Mouse (Mus musculus) intestine, embryonic 15.5 days (tissue): ENCODE measurements at regions not wholly inside any gene's neighbourhood (a gene's known extent, or its start where the extent isn't known, plus 50 kb on each side); places are given as distances from the start of the nearest gene placed in this dataset.

Source experiments
- ATAC-seq: fragments of 200-750 bp; cut with Nextera tagmentation; 2 replicates; pipeline ENCODE4 v1.8.0; 2017; ENCODE audit warnings: moderate TSS enrichment, moderate library complexity
- H3K27ac ChIP-seq: fragments of 300-500 bp; sonication (generic); 2 replicates; pipeline ENCODE4 v1.5.1; 2015; ENCODE audit warnings: mild to moderate bottlenecking, inconsistent platforms
- H3K27me3 ChIP-seq: fragments of 300-500 bp; sonication (generic); replicated peaks from 2 replicates; pipeline ENCODE4 v1.6.1; 2015; ENCODE audit warnings: inconsistent platforms
- H3K36me3 ChIP-seq: fragments of 300-500 bp; sonication (generic); 2 replicates; pipeline ENCODE4 v1.6.1; 2015; ENCODE audit warnings: inconsistent platforms
- H3K4me1 ChIP-seq: fragments of 300-500 bp; sonication (generic); replicated peaks from 2 replicates; pipeline ENCODE4 v1.6.1; 2015; ENCODE audit warnings: inconsistent platforms
- H3K4me2 ChIP-seq: fragments of 300-500 bp; sonication (generic); replicated peaks from 2 replicates; pipeline ENCODE4 v1.6.1; 2015; ENCODE audit warnings: mild to moderate bottlenecking, inconsistent platforms
- H3K4me3 ChIP-seq: fragments of 300-500 bp; sonication (generic); replicated peaks from 2 replicates; pipeline ENCODE4 v1.5.1; 2015; ENCODE audit warnings: inconsistent platforms
- H3K9ac ChIP-seq: fragments of 300-500 bp; sonication (generic); 2 replicates; pipeline ENCODE4 v1.6.1; 2015; ENCODE audit warnings: inconsistent platforms
- H3K9me3 ChIP-seq: fragments of 300-500 bp; sonication (generic); 2 replicates; pipeline ENCODE4 v1.6.1; 2016; ENCODE audit warnings: inconsistent platforms
- WGBS: fragments of 180-500 bp; shearing (Covaris S2); methylation state at CpG from one replicate; pipeline ENCODE4 v1.1.7; 2015; 5-methylcytosine and 5-hydroxymethylcytosine counted together

- peak; percentile 75 for ATAC-seq
Measured at GRCm38 (mm10) chr15:7459992-7460820, 62.0 kb upstream of the Egflam start.

GRCm38 (mm10) chr15:7462549-7462948 lies 64.4 kb upstream of the Egflam start:
- Histone ChIP-seq H3K4me3 (no peak overlapping the region), H3K4me1 (no peaks in the 10 kb centered on the region; the same call in 1 of the 2 replicates), H3K4me2 (no peak overlapping the region), H3K9ac (no peak overlapping the region), H3K27me3 (no peaks in the 10 kb centered on the region), H3K9me3 (no peaks in the 10 kb centered on the region), H3K27ac (no peak overlapping the region), H3K36me3 (no peaks in the 10 kb centered on the region)
- ATAC-seq, result no peak
- WGBS, result 80% methylated on average over 18 of the region's 18 CpGs

More at GRCm38 (mm10) chr15:7459992-7460820, 62.0 kb upstream of the Egflam start:
- H3K27me3 ChIP-seq, result no peaks in the 10 kb centered on the region
- H3K36me3 ChIP-seq, result no peaks in the 10 kb centered on the region
- H3K4me2 ChIP-seq, result no peak overlapping the region
- H3K27ac ChIP-seq, result no peak overlapping the region
- 21% methylated on average over 9 of the region's 9 CpGs for WGBS
- no peak overlapping the region for H3K4me3 ChIP-seq
- no peaks in the 10 kb centered on the region for H3K9me3 ChIP-seq
- H3K9ac ChIP-seq, result no peak overlapping the region
- H3K4me1 ChIP-seq, result no peaks in the 10 kb centered on the region; the same call in 1 of the 2 replicates

- Histone ChIP-seq H3K27ac (no peak overlapping the region), H3K4me3 (no peak overlapping the region), H3K36me3 (no peaks in the 10 kb centered on the region), H3K9ac (no peak overlapping the region), H3K4me1 (no peaks in the 10 kb centered on the region; the same call in 1 of the 2 replicates), H3K9me3 (no peaks in the 10 kb centered on the region), H3K27me3 (no peaks in the 10 kb centered on the region), H3K4me2 (no peak overlapping the region)
- no peak for ATAC-seq
- 63% methylated on average over 15 of the region's 15 CpGs for WGBS
Measured at GRCm38 (mm10) chr15:7463444-7464350, 65.5 kb upstream of the Egflam start.

GRCm38 (mm10) chr15:7480211-7480610 lies 82.0 kb upstream of the Egflam start:
- no peak overlapping the region for H3K27ac ChIP-seq
- H3K27me3 ChIP-seq, result no peaks in the 10 kb centered on the region
- WGBS, result 30% methylated on average over 11 of the region's 11 CpGs
- no peak for ATAC-seq
- 0 out of 2 replicates have a peak, but pooled peaks cover 3% of the 10 kb centered on the region for H3K4me1 ChIP-seq
- no peak overlapping the region for H3K9ac ChIP-seq
- no peaks in the 10 kb centered on the region for H3K9me3 ChIP-seq
- no peak overlapping the region for H3K4me2 ChIP-seq
- H3K36me3 ChIP-seq, result no peaks in the 10 kb centered on the region
- H3K4me3 ChIP-seq, result no peak overlapping the region

- no peak overlapping the region for H3K27ac ChIP-seq
- H3K4me3 ChIP-seq, result no peak overlapping the region
- no peaks in the 10 kb centered on the region for H3K9me3 ChIP-seq
- no peak overlapping the region for H3K4me2 ChIP-seq
- 50% methylated on average over 5 of the region's 5 CpGs for WGBS
- no peaks in the 10 kb centered on the region for H3K36me3 ChIP-seq
- H3K9ac ChIP-seq, result no peak overlapping the region
- H3K4me1 ChIP-seq, result 0 out of 2 replicates have a peak, but pooled peaks cover 3% of the 10 kb centered on the region
- no peak for ATAC-seq
- no peaks in the 10 kb centered on the region for H3K27me3 ChIP-seq
Measured at GRCm38 (mm10) chr15:7480792-7481210, 82.6 kb upstream of the Egflam start.

GRCm38 (mm10) chr15:7483686-7484085 lies 85.5 kb upstream of the Egflam start:
- H3K4me1 ChIP-seq, result 0 out of 2 replicates have a peak, but pooled peaks cover 3% of the 10 kb centered on the region
- no peaks in the 10 kb centered on the region for H3K9me3 ChIP-seq
- no peak overlapping the region for H3K27ac ChIP-seq
- WGBS, result 69% methylated on average over 5 of the region's 5 CpGs
- no peaks in the 10 kb centered on the region for H3K27me3 ChIP-seq
- no peaks in the 10 kb centered on the region for H3K36me3 ChIP-seq
- no peak overlapping the region for H3K4me3 ChIP-seq
- no peak for ATAC-seq
- no peak overlapping the region for H3K4me2 ChIP-seq
- no peak overlapping the region for H3K9ac ChIP-seq

GRCm38 (mm10) chr15:7491091-7491490 lies 92.9 kb upstream of the Egflam start:
- Histone ChIP-seq H3K9ac (no peak overlapping the region), H3K36me3 (no peaks in the 10 kb centered on the region), H3K9me3 (no peaks in the 10 kb centered on the region), H3K4me3 (no peak overlapping the region), H3K4me2 (no peak overlapping the region), H3K27ac (no peak overlapping the region), H3K27me3 (no peaks in the 10 kb centered on the region), H3K4me1 (no peaks in the 10 kb centered on the region)
- ATAC-seq, result no peak
- 93% methylated on average over 7 of the region's 7 CpGs for WGBS

- Histone ChIP-seq H3K27me3 (no peaks in the 10 kb centered on the region), H3K9ac (no peak overlapping the region), H3K4me1 (no peaks in the 10 kb centered on the region), H3K36me3 (no peaks in the 10 kb centered on the region), H3K4me2 (no peak overlapping the region), H3K4me3 (no peak overlapping the region), H3K27ac (no peak overlapping the region), H3K9me3 (no peaks in the 10 kb centered on the region)
- WGBS, result 67% methylated on average over 10 of the region's 10 CpGs
- ATAC-seq, result no peak
Measured at GRCm38 (mm10) chr15:7493126-7493669, 95.0 kb upstream of the Egflam start.

GRCm38 (mm10) chr15:7497852-7498251 lies 99.7 kb upstream of the Egflam start:
- Histone ChIP-seq H3K27ac (no peak overlapping the region), H3K4me2 (no peak overlapping the region), H3K9me3 (no peaks in the 10 kb centered on the region), H3K27me3 (no peaks in the 10 kb centered on the region), H3K4me3 (no peak overlapping the region), H3K36me3 (no peaks in the 10 kb centered on the region), H3K9ac (no peak overlapping the region), H3K4me1 (no peaks in the 10 kb centered on the region)
- 95% methylated on average over 4 of the region's 4 CpGs for WGBS
- no peak for ATAC-seq

GRCm38 (mm10) chr15:7508535-7508934 lies 110.3 kb upstream of the Egflam start:
- 36% methylated on average over 8 of the region's 8 CpGs for WGBS
- 0 out of 2 replicates have a peak, but pooled peaks have one; percentile 36 for ATAC-seq
- Histone ChIP-seq H3K4me3 (no peak overlapping the region), H3K36me3 (no peaks in the 10 kb centered on the region), H3K27me3 (no peaks in the 10 kb centered on the region), H3K9ac (no peak overlapping the region), H3K4me2 (no peak overlapping the region), H3K4me1 (no peaks in the 10 kb centered on the region), H3K9me3 (no peaks in the 10 kb centered on the region), H3K27ac (no peak overlapping the region)

GRCm38 (mm10) chr15:7514743-7515273 lies 116.6 kb upstream of the Egflam start:
- Histone ChIP-seq H3K27ac (no peak overlapping the region), H3K4me2 (no peak overlapping the region), H3K9me3 (no peaks in the 10 kb centered on the region), H3K4me1 (no peaks in the 10 kb centered on the region), H3K36me3 (no peaks in the 10 kb centered on the region), H3K4me3 (no peak overlapping the region), H3K9ac (no peak overlapping the region), H3K27me3 (no peaks in the 10 kb centered on the region)
- no peak for ATAC-seq
- 76% methylated on average over 13 of the region's 13 CpGs for WGBS

- no peak for ATAC-seq
- Histone ChIP-seq H3K27me3 (no peaks in the 10 kb centered on the region), H3K27ac (no peak overlapping the region), H3K4me1 (no peaks in the 10 kb centered on the region), H3K4me2 (no peak overlapping the region), H3K36me3 (no peaks in the 10 kb centered on the region), H3K9ac (no peak overlapping the region), H3K9me3 (no peaks in the 10 kb centered on the region), H3K4me3 (no peak overlapping the region)
- WGBS, result 82% methylated on average over 9 of the region's 9 CpGs
Measured at GRCm38 (mm10) chr15:7521611-7522010, 123.4 kb upstream of the Egflam start.
